Mouse (Mus musculus) urinary bladder, postnatal 25 days (tissue): ENCODE measurements around the gene Galk1.

ENCODE experiments used
- DNase-seq: peaks from one replicate; pipeline ENCODE4 v3.0.0; 2022; ENCODE audit warnings: low spot score

The Galk1 gene

GRCm38 (mm10) chr11:115982472-115982871 is 30.0 kb downstream of the Galk1 start:
- no peak for DNase-seq

- DNase-seq: peak; percentile 14
Measured at GRCm38 (mm10) chr11:115975544-115975943, 37.0 kb downstream of the Galk1 start.

DNA sequence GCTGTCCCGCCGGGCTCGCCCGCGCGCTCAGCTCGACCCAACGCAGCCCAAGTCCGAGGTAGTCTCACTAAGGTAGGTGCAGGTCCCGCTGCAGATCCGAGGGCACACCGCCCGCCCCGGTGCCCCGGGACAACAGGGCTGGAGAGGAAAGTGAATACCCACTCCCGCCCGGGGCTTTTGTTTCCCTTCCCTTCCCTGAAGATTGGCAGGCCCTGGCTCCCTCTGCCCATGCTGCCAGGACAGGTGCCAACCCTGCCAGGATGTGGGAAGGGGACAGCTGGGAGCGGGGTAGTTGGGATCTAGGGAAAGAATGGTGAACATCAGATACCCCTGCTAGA is 37.5 kb downstream of the Galk1 start:
- DNase-seq: no peak

DNA sequence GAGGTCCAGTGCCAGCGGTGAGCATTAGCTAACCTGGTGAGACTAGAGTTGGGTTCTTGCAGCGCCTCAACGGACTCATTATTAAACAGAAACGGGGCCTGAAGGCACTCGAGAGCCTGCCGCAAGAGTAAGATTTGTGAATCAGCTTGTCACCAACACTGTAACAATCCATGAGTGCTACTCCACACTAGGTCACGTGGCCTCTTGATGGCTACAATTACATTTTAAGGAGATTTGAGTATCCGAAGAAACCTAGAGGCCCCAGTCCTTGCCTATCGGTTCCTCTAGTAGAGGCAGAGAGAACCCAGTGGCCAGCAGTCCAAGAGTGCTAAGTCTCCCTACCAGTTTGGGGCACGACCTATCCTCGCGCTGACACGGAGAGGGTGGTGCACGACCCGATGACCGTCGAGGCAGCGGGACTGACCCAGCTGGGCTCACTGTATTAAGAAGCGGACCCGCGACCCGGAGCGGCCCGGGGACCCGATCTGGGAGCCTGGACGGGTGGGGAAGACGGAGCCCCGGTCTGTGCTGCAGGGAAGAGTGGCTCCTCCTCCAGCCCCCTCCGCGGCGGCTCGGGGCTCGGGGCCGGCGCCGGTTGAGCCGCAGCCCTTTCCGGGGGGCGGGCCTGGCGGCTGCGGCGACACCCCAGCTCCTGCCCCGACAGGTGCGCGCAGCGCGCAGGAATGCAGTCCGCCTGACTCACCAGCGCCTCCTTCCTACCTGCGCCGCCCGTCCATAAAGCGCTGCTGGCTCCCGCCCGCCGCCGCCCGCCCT is 38.0 kb downstream of the Galk1 start, which contains the start of gene Itgb4:
TSS of gene Itgb4 (plus strand) at position 401 of the 774 bp plus-strand sequence.
- peak; percentile 64 for DNase-seq

DNA sequence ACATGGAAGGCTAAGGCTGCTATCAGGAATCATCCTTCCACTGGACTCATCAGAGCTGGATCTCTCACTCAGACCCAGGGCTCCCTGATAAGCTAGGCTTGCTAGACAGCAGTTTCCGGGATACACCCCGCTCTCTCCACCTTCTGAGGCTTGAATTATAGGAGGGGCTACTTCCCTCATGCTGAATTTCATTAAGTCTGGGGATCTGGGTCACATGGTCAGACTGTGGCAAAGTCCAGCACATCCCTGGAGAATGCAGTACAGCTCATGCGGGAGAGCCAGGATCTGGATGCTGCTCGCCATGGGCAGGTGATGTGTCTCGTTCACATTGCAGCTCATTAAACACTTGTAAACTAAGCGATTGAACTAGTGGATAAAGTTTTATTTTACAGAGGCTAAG is 41.5 kb downstream of the Galk1 start:
- no peak for DNase-seq

DNA sequence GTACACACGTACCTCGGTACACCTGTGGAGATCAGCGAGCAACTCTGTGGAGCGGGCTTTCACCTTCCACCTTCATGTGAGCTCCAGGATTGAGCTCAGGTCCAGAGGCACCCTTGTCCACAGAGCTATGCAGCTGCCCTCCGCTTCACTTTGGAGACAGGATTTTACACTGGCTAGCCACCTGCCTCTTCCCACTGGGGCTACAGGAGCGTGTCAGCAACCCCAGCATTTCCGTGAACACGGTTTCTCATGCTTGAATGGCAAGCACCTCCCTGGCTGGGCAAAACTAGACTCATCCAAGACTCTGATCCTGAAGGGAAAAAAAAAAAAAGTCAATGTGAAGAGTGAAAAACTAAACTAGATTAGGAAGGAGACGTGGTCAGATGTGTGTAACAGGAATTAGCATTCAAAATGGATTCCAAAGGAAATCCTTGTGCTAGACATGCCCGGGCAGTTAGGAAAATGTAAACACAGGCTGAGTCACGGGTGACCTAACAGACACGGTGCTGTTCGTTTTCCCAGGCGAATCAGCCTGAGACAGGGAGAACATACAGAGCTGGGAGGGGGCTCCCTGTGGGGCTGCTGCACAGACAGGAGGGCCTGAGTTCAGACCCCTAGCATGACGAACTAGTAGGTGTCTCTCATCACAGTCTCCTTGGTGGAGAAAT is 42.4 kb downstream of the Galk1 start:
- DNase-seq: no peak

DNA sequence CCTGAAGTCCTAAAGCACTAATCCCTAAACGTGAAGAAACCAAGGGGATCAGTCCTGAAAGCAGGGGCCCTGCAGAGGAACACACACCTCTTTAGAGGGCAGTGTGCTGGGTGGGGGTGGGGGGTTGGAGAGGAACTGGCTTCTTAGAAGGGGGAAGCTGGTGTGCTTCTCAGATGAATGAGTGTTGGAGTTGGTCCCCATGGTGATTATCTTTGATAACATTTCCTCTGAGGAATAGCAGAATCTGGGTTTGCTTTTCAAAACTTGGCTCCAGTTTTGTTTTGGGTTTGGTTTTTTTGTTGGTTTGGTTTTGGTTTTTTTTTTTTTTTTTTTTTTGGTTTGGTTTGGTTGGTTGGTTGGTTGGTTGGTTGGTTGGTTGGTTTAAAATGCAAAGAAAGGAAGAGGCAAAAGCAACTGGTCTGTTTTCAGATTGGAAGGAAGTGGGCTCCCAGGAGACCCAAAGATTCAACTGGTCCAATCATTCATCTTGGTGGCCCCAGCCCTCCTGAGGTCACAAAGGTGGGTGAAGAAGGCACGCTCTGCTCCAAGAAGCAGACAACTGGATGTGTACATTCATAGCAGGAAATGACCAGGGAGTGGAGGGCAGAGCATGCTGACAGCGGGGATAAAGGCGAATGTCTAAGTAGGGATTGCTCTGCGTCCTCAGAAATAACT is 43.7 kb downstream of the Galk1 start:
- no peak for DNase-seq

- peak; percentile 18 for DNase-seq
Measured at GRCm38 (mm10) chr11:115964977-115965604, 47.4 kb downstream of the Galk1 start.

GRCm38 (mm10) chr11:115962651-115963412 is 49.7 kb downstream of the Galk1 start:
- no peak for DNase-seq

DNA sequence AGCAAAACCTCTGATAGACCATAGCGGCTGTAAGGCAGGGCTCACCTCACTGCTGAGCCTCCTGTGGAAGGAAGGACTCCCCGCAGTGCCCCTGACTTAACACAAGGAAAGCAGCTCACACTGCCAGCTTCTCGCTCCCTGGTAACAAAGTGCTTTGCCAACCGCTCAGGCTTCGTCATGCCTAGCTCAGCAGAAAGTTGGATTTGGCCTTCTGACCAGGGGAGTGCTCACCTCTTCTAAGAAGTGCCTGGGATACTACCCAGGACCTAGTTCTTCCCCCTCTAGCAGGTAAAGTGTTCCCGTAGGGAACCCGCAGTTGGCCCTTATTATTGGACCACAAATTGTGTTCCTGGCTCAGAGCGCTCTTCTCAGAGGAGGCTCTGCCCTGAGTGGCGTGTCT is 53.5 kb downstream of the Galk1 start:
- DNase-seq: no peak
